Mouse (Mus musculus): ENCODE measurements at regions not wholly inside any gene's neighbourhood (a gene's known extent, or its start where the extent isn't known, plus 50 kb on each side); places are given as distances from the start of the nearest gene placed in this dataset.
"Not testable (repeated sequence)": the region's sequence is repeated elsewhere in the genome, so short reads cannot be mapped to it uniquely, and the experiment has no call there.

DNA sequence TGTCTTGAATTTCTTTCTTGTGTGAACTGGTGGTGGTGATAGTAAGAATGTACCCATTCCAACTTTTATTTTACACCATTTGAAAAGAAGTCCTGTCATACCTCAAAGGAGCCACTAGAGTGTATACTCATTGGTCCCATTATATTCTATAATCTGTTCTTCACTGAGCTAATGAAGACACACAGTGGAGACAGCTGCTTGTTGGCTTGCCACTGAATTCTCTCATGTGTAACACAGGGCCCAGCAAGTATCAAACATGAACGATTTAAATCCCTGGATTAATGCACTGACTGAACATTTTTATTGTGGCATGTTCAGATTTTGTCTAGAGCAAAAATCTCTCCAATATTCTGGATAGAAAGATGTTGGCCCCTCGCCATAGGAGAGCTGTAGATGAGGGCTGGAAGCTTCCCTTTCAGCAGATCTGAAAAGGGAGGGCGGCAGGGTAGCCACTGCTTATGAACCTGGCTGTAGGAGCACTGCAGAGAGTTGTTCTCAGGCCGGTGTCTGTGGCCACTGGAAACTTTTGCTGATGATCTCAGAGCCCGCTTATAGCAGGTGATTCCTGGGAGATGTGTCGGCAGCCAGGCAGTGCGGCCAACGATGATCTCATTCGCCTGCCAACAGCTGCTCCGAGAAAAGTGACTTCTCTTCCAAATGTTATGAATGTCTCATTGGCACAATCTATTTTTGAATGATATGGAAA is 128.0 kb upstream of the Tet2 start:
- Histone ChIP-seq H3K27ac (no peak overlapping the region), H3K9me3 (no peaks in the 10 kb centered on the region), H3K9ac (no peak overlapping the region), H3K4me2 (replicated peaks) (no peak overlapping the region), H3K27me3 (no peaks in the 10 kb centered on the region), H3K36me3 (no peaks in the 10 kb centered on the region), H3K4me1 (no peaks in the 10 kb centered on the region), H3K4me3 (no peak overlapping the region)
- ATAC-seq (ENCODE audit: low FRiP score, low read depth), result no peak
- 79% methylated on average over 10 of the region's 10 CpGs for whole genome bisulfite sequencing

DNA sequence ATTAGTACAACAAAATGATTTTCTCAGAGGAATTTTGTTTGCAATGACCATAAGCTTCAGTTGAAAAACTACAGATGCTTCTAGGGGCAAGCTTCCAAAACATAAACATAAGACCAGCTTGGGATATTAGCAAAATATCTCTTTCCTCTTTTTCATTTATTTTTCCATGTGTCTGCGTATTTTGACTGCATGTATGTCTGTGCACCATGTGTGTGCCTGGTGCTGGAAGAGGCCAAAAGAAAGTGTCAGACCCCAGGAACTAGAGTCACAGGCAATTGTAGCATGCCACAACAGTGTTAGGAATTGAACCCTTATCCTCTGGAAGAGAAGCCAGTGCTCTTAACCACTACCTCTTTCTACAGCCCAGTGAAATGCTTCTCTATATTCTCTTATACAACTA is 133.0 kb upstream of the Tet2 start:
- Histone ChIP-seq H3K27me3 (no peaks in the 10 kb centered on the region), H3K4me1 (no peaks in the 10 kb centered on the region), H3K9ac (no peak overlapping the region), H3K4me2 (replicated peaks) (no peak overlapping the region), H3K9me3 (no peaks in the 10 kb centered on the region), H3K36me3 (no peaks in the 10 kb centered on the region), H3K4me3 (no peak overlapping the region), H3K27ac (no peak overlapping the region)
- 88% methylated on average over 1 of the region's 1 CpGs for WGBS
- ATAC-seq (ENCODE audit: low FRiP score, low read depth), result no peak

GRCm38 (mm10) chr3:133679891-133680290 is 135.0 kb upstream of the Tet2 start:
- ATAC-seq (ENCODE audit: low FRiP score, low read depth), result no peak

DNA sequence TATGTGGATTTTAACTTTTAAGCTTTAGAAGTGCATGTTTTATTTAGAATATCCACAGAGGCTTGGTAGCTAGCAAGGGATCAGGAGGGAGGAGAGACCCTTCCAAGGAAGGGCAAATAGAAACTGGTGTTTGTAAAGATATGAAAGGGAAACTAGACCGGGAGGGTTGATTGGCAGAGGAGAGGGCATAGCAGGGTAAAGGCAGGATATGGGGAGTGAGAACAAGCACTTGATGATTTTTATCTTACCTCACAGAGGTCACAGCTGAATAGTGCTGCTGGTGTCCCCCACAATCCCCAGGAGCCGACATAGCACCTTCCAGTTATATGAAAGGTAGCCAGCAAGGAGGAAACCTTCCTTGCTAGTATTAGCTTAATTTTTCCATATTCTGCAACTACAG is 135.4 kb upstream of the Tet2 start:
- 84% methylated on average over 2 of the region's 2 CpGs for WGBS
- Histone ChIP-seq H3K4me1 (no peaks in the 10 kb centered on the region), H3K4me3 (no peak overlapping the region), H3K27me3 (no peaks in the 10 kb centered on the region), H3K9me3 (no peaks in the 10 kb centered on the region), H3K36me3 (no peaks in the 10 kb centered on the region), H3K27ac (no peak overlapping the region), H3K4me2 (replicated peaks) (no peak overlapping the region), H3K9ac (no peak overlapping the region)
- no peak for ATAC-seq (ENCODE audit: low FRiP score, low read depth)

More at GRCm38 (mm10) chr3:133679891-133680290, 135.0 kb upstream of the Tet2 start:
- H3K9me3 ChIP-seq, result no peaks in the 10 kb centered on the region
- WGBS, result 84% methylated on average over 1 of the region's 1 CpGs
- H3K9ac ChIP-seq, result no peak overlapping the region
- no peaks in the 10 kb centered on the region for H3K4me1 ChIP-seq
- H3K27ac ChIP-seq, result no peak overlapping the region
- H3K36me3 ChIP-seq, result no peaks in the 10 kb centered on the region
- no peaks in the 10 kb centered on the region for H3K27me3 ChIP-seq
- no peak overlapping the region for H3K4me2 ChIP-seq (replicated peaks)
- no peak overlapping the region for H3K4me3 ChIP-seq

DNA sequence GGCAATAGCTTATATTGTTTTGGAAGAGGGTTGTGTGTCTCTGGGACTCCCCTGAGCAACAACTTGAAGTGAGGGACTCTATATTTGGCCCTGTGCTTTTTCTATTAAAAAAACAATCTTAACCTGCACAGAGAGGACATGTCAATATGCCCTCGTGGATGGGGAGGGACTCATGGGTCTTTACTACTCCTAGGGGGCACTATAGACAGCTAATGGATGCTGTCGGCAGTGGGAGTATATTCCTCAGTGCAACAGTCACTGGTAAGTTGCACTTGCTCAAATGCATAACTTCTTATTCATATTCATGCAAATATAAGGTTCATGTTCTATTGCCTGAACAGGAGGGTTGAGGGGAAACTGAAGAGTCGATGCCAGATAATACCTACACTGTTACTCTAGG is 135.9 kb upstream of the Tet2 start:
- Histone ChIP-seq H3K9ac (no peak overlapping the region), H3K9me3 (no peaks in the 10 kb centered on the region), H3K4me1 (no peaks in the 10 kb centered on the region), H3K36me3 (no peaks in the 10 kb centered on the region), H3K27me3 (no peaks in the 10 kb centered on the region), H3K27ac (no peak overlapping the region), H3K4me2 (replicated peaks) (no peak overlapping the region), H3K4me3 (no peak overlapping the region)
- no peak for ATAC-seq (ENCODE audit: low FRiP score, low read depth)
- WGBS, result 77% methylated on average over 3 of the region's 3 CpGs

DNA sequence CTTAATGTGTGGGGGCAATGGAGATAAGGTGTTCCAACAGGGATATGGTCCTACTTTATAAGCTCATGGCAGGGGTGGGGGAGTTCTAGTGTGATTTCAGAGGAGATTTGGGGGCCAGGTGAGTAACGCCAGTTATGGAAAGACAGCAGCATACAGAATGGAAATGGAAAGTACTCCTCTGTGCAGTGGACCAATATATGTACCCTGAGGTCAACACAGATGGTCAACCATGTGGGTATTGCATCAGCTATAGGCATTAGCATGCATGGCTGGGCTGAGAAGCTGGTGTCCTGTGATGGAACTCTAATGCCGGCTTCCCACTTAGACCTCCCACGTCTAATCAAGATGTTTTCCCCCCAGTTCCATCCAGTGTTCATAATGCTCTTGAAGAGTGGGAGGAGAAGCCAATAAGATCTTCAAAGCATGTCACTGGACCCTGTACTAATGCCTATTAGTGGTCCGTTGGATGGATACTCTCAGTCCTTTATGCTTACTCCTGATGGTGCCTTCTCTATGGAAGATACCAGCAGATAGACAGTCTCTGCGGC is 139.3 kb upstream of the Tet2 start:
- Histone ChIP-seq H3K4me1 (no peaks in the 10 kb centered on the region), H3K4me3 (no peak overlapping the region), H3K36me3 (no peaks in the 10 kb centered on the region), H3K27ac (no peak overlapping the region), H3K4me2 (replicated peaks) (no peak overlapping the region), H3K27me3 (no peaks in the 10 kb centered on the region), H3K9ac (no peak overlapping the region), H3K9me3 (no peaks in the 10 kb centered on the region)
- WGBS, result 93% methylated on average over 5 of the region's 5 CpGs
- ATAC-seq (ENCODE audit: low FRiP score, low read depth), result no peak

DNA sequence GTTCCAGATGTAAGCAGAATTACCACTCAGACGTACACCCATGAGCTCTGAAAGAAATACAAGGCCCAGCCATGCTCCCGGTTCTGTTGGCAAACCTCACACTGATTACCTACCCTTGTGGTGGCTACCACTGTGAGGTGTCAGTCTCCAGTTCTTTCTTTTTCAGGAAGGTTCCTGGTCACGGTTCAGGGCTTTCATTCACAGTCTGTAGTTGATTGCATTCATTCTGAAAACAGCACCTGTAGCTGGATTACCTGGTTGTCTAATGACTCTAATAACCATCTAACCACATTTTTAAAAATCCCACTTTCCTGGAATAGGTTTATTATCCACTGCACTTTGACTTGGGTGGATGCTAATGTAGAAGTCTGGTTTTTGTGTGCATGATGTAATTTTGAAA is 139.8 kb upstream of the Tet2 start:
- Histone ChIP-seq H3K4me2 (replicated peaks) (no peak overlapping the region), H3K27ac (no peak overlapping the region), H3K27me3 (no peaks in the 10 kb centered on the region), H3K36me3 (no peaks in the 10 kb centered on the region), H3K9ac (no peak overlapping the region), H3K4me3 (no peak overlapping the region), H3K4me1 (no peaks in the 10 kb centered on the region), H3K9me3 (no peaks in the 10 kb centered on the region)
- ATAC-seq (ENCODE audit: low FRiP score, low read depth), result no peak
- WGBS, result 85% methylated on average over 3 of the region's 3 CpGs

DNA sequence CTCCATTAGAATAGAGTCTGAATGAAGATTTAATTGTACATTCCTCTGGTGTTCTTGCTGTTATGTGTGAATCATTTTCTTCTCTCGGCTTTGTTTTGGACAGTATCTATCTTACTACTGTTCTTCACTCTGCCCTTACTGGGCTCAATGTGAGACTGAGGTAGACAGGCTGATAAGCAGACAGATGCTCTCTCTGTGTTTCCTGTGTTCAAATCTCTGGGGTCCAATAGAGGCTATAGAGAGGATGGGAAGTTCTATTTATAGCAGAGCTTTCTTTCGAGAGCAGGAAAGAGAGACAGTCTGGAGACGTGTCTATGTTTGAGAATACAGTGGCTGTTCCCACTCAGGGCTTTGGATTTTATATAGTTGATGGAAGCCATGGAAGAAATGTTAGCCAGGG is 140.5 kb upstream of the Tet2 start:
- 69% methylated on average over 3 of the region's 3 CpGs for WGBS
- Histone ChIP-seq H3K4me3 (no peak overlapping the region), H3K4me2 (replicated peaks) (no peak overlapping the region), H3K4me1 (no peaks in the 10 kb centered on the region), H3K36me3 (no peaks in the 10 kb centered on the region), H3K27me3 (no peaks in the 10 kb centered on the region), H3K9me3 (no peaks in the 10 kb centered on the region), H3K9ac (no peak overlapping the region), H3K27ac (no peak overlapping the region)
- no peak for ATAC-seq (ENCODE audit: low FRiP score, low read depth)

- 49% methylated on average over 4 of the region's 4 CpGs for WGBS
Measured at GRCm38 (mm10) chr3:133694057-133694456, 149.1 kb upstream of the Tet2 start.

DNA sequence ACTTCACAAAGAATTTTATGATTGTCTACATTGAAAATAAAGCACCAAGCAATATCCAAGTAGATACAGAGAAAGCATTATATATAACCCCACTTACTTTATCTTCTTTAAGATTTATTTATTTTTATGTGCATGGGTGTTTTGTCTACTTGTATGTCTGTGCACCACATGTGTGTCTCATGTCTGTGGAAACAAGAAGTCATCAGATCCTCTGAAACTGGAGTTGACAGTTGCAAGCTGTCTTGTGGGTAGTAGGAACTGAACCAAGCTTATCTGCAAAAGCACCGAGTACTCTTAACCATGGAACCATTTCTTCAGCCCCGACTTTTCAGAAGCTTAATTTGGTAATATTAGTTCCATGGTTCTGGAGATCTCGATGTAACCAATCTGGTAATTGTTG is 151.2 kb upstream of the Tet2 start:
- no peak for ATAC-seq (ENCODE audit: low FRiP score, low read depth)
- no peak overlapping the region for H3K27ac ChIP-seq
- H3K9me3 ChIP-seq, result no peaks in the 10 kb centered on the region
- no peaks in the 10 kb centered on the region for H3K27me3 ChIP-seq
- no peaks in the 10 kb centered on the region for H3K36me3 ChIP-seq
- WGBS, result 85% methylated on average over 3 of the region's 3 CpGs
- no peak overlapping the region for H3K9ac ChIP-seq
- H3K4me1 ChIP-seq, result no peaks in the 10 kb centered on the region
- H3K4me3 ChIP-seq, result no peak overlapping the region
- H3K4me2 ChIP-seq (replicated peaks), result no peak overlapping the region

More at GRCm38 (mm10) chr3:133694057-133694456, 149.1 kb upstream of the Tet2 start:
- Histone ChIP-seq H3K4me2 (replicated peaks) (no peak overlapping the region), H3K9ac (no peak overlapping the region), H3K36me3 (no peaks in the 10 kb centered on the region), H3K27ac (no peak overlapping the region), H3K27me3 (no peaks in the 10 kb centered on the region), H3K4me1 (no peaks in the 10 kb centered on the region), H3K9me3 (no peaks in the 10 kb centered on the region), H3K4me3 (no peak overlapping the region)
- no peak for ATAC-seq (ENCODE audit: low FRiP score, low read depth)

DNA sequence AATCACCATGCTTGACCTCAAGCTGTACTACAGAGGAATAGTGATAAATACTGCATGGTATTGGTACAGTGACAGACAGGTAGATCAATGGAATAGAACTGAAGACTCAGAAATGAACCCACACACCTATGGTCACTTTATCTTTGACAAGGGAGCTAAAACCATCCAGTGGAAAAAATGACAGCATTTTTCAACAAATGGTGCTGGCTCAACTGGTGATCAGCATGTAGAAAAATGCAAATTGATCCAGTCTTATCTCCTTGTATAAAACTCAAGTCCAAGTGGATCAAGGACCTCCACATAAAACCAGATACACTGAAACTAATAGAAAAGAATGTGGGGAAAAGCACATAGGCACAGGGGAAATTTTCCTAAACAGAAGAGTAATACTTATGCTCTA is 159.9 kb upstream of the Tet2 start:
- not testable (repeated sequence) for H3K9me3 ChIP-seq; H3K27ac ChIP-seq; H3K9ac ChIP-seq; H3K4me3 ChIP-seq; H3K27me3 ChIP-seq; ATAC-seq (ENCODE audit: low FRiP score, low read depth); H3K36me3 ChIP-seq; H3K4me2 ChIP-seq (replicated peaks); H3K4me1 ChIP-seq

DNA sequence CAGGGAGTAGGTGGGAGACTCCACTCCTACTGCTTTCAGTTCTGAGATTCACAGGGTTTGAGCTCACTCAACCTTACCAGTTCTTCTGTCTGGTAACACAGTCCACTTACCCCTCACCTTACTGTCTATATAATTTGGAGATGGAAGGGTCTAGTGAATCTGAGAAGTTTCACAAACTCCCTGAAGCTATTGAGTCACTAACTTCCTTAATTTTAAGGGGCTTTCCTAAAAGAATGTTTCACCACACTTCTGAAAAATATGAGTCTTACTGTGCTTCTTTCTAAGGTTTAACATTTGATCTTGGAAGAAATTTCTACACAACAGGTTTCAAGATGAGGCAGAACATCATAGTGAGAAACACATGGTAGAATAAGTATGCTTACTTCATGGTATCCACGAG is 166.6 kb upstream of the Tet2 start:
- H3K9me3 ChIP-seq, result no peaks in the 10 kb centered on the region
- H3K27ac ChIP-seq, result no peak overlapping the region
- no peaks in the 10 kb centered on the region for H3K4me1 ChIP-seq
- no peak for ATAC-seq (ENCODE audit: low FRiP score, low read depth)
- H3K36me3 ChIP-seq, result no peaks in the 10 kb centered on the region
- no peaks in the 10 kb centered on the region for H3K27me3 ChIP-seq
- no peak overlapping the region for H3K9ac ChIP-seq
- no peak overlapping the region for H3K4me2 ChIP-seq (replicated peaks)
- 75% methylated on average over 1 of the region's 1 CpGs for WGBS
- H3K4me3 ChIP-seq, result no peak overlapping the region
